Mouse (Mus musculus): ENCODE measurements around the gene St3gal3.

St3gal3 gene

DNA sequence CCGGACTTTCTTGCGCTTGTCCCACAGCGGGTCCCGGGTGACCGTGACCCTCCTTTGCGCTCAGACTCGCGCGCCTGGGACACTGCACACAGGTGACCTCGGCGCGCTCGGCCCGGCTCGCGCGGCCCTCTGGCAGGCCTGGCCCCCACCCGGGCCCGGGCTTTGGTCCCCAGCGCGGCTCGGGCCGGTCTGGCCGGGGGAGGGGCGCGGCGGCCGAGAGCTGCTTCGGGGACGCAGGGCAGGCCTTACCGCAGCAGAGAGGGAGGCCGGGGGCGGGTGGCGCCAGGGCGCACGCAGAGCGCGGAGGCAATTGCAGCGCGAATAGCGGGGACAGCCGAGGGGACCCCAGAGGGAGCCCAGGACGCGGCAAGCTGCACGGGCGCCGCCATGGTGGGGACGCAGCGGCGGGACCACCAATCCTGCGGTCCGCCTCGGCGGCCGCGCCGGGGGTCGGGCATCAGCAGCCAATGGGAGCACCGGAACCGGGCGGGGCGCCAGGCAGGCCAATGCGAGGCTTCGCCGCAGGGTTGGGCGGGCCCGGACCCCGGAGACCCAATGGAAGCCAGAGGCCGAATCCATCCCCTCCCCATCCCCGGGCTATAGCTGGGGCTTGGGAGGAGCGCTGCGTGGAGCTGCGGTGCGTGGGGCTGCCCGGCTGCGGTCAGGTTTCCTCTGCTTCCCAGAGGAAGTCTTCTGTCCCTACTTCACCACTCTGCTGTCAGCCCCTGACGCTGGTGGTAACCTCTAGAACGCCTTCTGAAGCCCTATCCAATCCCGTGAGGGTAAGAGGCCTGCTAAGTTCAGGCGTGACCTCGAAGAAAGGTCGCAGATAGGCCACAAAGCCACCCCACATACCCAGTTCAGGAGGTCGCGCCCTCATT, at the start of gene St3gal3:
St3gal3 (minus strand) TSS at position 430 of the 881 bp plus-strand sequence.
- DNase-seq (ENCODE audit: extremely low spot score, low read depth, low spot score) = peak; percentile 58

GRCm38 (mm10) chr4:118180301-118181080, 45.8 kb upstream of the St3gal3 start:
- no peak for DNase-seq (ENCODE audit: extremely low spot score, low read depth, low spot score)

- DNase-seq (ENCODE audit: extremely low spot score, low read depth, low spot score) = peak; percentile 99
Observed at GRCm38 (mm10) chr4:118179467-118180300, 45.0 kb upstream of the St3gal3 start, which contains the start of gene Kdm4a. Gene Kdm4a, minus strand, starts transcription at chr4:118180043.

- DNase-seq (ENCODE audit: extremely low spot score, low read depth, low spot score) = peak; percentile 22
Observed at GRCm38 (mm10) chr4:118178952-118179466, 44.3 kb upstream of the St3gal3 start.

GRCm38 (mm10) chr4:118172461-118172860, 37.7 kb upstream of the St3gal3 start:
- no peak for DNase-seq (ENCODE audit: extremely low spot score, low read depth, low spot score)

- DNase-seq (ENCODE audit: extremely low spot score, low read depth, low spot score) = no peak
Observed at GRCm38 (mm10) chr4:118171006-118171405, 36.3 kb upstream of the St3gal3 start.

- no peak for DNase-seq (ENCODE audit: extremely low spot score, low read depth, low spot score)
Observed at GRCm38 (mm10) chr4:118162123-118162522, 27.4 kb upstream of the St3gal3 start.

DNA sequence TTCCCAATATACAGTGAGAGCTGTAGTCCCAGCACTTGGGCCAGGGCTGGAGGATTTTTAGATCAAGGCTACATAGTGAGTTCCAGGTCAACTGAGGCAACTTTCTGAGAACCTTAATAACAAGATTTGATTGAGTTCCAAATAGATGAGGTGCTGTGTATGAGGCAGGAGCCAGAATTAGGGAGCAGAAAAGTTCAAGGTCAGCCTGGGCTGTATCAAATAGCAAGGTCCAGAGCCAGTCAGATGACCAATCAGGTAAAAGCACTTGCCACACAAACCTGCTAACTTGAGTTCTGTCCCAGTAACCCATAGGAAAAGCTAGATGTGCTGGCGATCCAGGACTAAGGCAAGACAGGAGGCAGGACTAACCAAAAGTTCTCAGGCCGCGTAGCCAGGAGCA, 23.0 kb upstream of the St3gal3 start:
- DNase-seq (ENCODE audit: extremely low spot score, low read depth, low spot score) = no peak

- no peak for DNase-seq (ENCODE audit: extremely low spot score, low read depth, low spot score)
Observed at GRCm38 (mm10) chr4:118156559-118156958, 21.8 kb upstream of the St3gal3 start.

DNA sequence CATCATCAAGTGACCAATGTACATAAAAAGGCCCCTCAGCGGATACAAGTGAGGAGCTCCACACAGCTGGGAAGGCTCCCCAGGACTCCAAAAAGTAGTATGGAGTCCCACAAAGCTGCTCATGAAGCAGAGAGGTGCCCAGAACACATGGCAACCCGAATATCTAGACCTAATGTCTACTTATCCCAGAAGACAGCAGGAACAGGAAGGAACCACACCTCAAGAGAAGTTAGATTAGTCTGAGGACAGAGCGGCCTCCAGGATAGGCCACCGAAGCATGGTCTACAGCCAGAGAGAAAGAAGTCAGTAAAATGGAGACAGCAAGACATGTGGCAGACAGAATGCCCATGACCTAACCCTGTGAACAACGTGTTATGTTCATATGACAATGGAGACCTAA, 20.2 kb upstream of the St3gal3 start:
- DNase-seq (ENCODE audit: extremely low spot score, low read depth, low spot score) = no peak

DNA sequence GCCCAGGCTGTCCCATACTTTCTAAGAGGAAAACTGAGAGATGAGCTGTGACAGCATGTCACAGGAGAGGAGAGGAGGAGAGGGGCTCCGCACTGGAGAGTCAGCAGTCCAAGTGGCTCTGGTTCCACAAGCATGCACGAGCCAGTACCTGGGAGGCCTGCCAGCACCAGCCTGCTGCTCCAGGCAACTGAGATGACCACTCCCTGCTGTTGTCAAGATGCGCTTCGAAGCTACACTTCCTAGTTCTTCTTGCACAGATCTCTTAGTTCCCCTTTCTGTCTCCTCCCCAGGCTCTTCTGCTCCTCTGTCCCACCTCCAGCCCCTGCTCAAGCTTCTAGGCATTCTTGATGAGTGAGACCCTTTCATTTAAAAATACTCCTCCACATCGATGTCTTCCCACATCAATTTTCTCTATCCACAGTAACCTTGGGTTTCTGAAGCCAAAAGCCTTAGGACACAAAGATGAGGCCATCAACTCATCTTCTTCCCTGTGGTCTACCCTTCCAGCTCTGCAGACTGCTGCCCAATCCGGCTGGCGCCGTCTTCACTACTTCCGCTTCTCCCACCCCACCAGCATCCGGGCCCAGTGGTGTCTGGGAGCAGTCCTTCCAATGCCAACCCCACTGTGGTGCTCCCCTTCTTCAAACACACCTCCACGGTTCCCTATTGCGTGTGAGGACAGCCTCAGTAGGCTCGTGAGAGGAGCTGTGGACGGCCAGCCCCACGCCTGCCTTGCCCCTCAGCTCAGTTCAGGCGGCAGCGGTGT, 17.5 kb upstream of the St3gal3 start:
- DNase-seq (ENCODE audit: extremely low spot score, low read depth, low spot score) = no peak

DNA sequence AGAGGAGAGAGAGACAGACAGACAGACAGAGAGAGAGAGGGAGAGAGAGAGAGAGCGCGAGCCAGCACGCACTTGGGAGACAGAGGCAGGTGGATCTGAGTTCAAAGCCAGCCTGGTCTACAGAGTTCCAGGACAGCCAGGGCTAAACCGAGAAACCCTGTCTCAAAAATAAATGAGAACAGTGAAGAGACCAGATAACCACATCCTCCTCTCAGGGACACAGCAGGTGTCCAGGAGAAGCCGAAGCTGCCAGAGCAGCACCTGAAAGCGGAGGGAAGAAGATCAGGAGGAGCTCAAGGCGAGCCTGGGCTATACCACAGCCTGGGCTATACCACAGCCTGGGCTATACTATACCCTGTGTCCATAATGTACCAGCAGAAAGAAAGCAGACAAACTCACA, 16.1 kb upstream of the St3gal3 start:
- DNase-seq (ENCODE audit: extremely low spot score, low read depth, low spot score) = no peak

- DNase-seq (ENCODE audit: extremely low spot score, low read depth, low spot score) = no peak
Observed at GRCm38 (mm10) chr4:118149956-118150680, 15.4 kb upstream of the St3gal3 start.

DNA sequence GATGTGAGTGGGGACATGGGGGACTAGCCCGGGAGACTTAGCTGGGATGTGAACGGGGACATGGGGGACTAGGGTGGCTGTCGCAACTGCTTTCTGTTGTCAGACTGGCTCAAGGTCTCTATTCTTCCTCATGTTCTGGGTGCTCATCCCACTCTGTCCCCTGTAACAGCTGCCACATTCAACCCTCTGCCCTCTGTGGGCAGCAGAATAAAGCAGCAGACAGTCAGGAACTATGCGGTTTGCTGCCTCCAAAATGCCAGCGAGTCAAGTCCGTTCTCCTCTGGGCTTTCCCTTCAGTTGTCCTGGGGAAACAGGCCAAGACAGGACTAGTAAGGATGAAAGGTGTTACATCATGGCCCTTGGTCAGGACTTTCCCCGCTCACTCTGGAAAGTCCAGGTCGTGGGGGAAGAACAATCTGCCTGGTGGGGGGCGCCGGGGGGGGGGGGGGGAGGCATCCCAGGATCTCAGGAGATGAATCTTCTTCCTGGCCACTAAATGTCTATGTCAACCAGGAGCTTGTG, 14.4 kb upstream of the St3gal3 start:
- no peak for DNase-seq (ENCODE audit: extremely low spot score, low read depth, low spot score)

DNA sequence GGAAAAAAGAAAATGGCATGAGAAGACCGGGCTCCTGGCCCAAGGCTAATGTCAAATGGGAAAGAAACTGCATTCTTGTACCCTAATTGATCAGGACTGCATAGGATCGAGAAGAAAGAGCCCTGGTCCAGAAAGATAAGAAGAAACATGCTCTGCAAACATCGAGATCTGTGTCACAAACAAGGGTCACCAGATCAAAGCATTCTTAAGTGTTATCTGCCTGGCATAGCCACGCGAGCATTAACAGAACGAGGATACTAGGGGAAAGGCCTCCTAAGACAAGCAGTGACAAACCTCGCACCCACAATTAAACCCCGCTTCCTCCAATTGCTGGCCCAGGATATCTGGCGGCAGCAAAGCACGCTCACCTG, 13.6 kb upstream of the St3gal3 start:
- DNase-seq (ENCODE audit: extremely low spot score, low read depth, low spot score) = no peak

- no peak for DNase-seq (ENCODE audit: extremely low spot score, low read depth, low spot score)
Observed at GRCm38 (mm10) chr4:118147547-118148316, 13.0 kb upstream of the St3gal3 start.

- DNase-seq (ENCODE audit: extremely low spot score, low read depth, low spot score) = no peak
Observed at GRCm38 (mm10) chr4:118147090-118147489, 12.4 kb upstream of the St3gal3 start.

- DNase-seq (ENCODE audit: extremely low spot score, low read depth, low spot score) = no peak
Observed at GRCm38 (mm10) chr4:118144324-118144723, 9.6 kb upstream of the St3gal3 start.
